Mouse (Mus musculus): ENCODE results near the gene Drc3.

GRCm38 (mm10) chr11:60442896-60443295, 89.8 kb downstream of the Drc3 start:
- TF ChIP-seq CTCF (IDR thresholded peaks at IDR 0.05; ENCODE audit: borderline replicate concordance, insufficient read depth, low read depth, low read length): no peak
- TF ChIP-seq POLR2A (IDR thresholded peaks at IDR 0.05; ENCODE audit: borderline replicate concordance, insufficient read depth, low read length): no peak
